Mouse (Mus musculus): ENCODE results near the gene Lyzl6.

The Lyzl6 gene

GRCm38 (mm10) chr11:103638790-103639189 lies at the start of gene Lyzl6:
Lyzl6 (minus strand) TSS chr11:103638890.
- DNase-seq (ENCODE audit: low spot score) = no peak

GRCm38 (mm10) chr11:103686706-103687105 lies 48.0 kb upstream of the Lyzl6 start:
- no peak for DNase-seq (ENCODE audit: low spot score)

GRCm38 (mm10) chr11:103685261-103685736 lies 46.6 kb upstream of the Lyzl6 start:
- peak; percentile 69 for DNase-seq (ENCODE audit: low spot score)

GRCm38 (mm10) chr11:103683667-103684334 lies 45.1 kb upstream of the Lyzl6 start:
- peak; percentile 16 for DNase-seq (ENCODE audit: low spot score)

- peak; percentile 65 for DNase-seq (ENCODE audit: low spot score)
Observed at GRCm38 (mm10) chr11:103677042-103677441, 38.4 kb upstream of the Lyzl6 start.

GRCm38 (mm10) chr11:103675556-103675955 lies 36.9 kb upstream of the Lyzl6 start:
- peak; percentile 66 for DNase-seq (ENCODE audit: low spot score)

GRCm38 (mm10) chr11:103666907-103667426 lies 28.3 kb upstream of the Lyzl6 start:
- no peak for DNase-seq (ENCODE audit: low spot score)

GRCm38 (mm10) chr11:103666181-103666906 lies 27.7 kb upstream of the Lyzl6 start:
- peak; percentile 51 for DNase-seq (ENCODE audit: low spot score)

- no peak for DNase-seq (ENCODE audit: low spot score)
Observed at GRCm38 (mm10) chr11:103665695-103666094, 27.0 kb upstream of the Lyzl6 start.

GRCm38 (mm10) chr11:103663119-103663518 lies 24.4 kb upstream of the Lyzl6 start:
- no peak for DNase-seq (ENCODE audit: low spot score)

- DNase-seq (ENCODE audit: low spot score) = no peak
Observed at GRCm38 (mm10) chr11:103662546-103662945, 23.9 kb upstream of the Lyzl6 start.

- no peak for DNase-seq (ENCODE audit: low spot score)
Observed at GRCm38 (mm10) chr11:103661863-103662262, 23.2 kb upstream of the Lyzl6 start.

GRCm38 (mm10) chr11:103658189-103658588 lies 19.5 kb upstream of the Lyzl6 start:
- no peak for DNase-seq (ENCODE audit: low spot score)

- DNase-seq (ENCODE audit: low spot score) = no peak
Observed at GRCm38 (mm10) chr11:103656520-103656919, 17.8 kb upstream of the Lyzl6 start.

- no peak for DNase-seq (ENCODE audit: low spot score)
Observed at GRCm38 (mm10) chr11:103653359-103653965, 14.8 kb upstream of the Lyzl6 start.

- no peak for DNase-seq (ENCODE audit: low spot score)
Observed at GRCm38 (mm10) chr11:103651426-103651825, 12.7 kb upstream of the Lyzl6 start.

- no peak for DNase-seq (ENCODE audit: low spot score)
Observed at GRCm38 (mm10) chr11:103649983-103650493, 11.3 kb upstream of the Lyzl6 start.

GRCm38 (mm10) chr11:103649301-103649982 lies 10.8 kb upstream of the Lyzl6 start, which contains the start of gene Rprml:
Rprml (plus strand) TSS chr11:103649570.
- DNase-seq (ENCODE audit: low spot score) = peak; percentile 53

- no peak for DNase-seq (ENCODE audit: low spot score)
Observed at GRCm38 (mm10) chr11:103648656-103649055, 10.0 kb upstream of the Lyzl6 start.

- DNase-seq (ENCODE audit: low spot score) = peak; percentile 12
Observed at GRCm38 (mm10) chr11:103647921-103648620, 9.4 kb upstream of the Lyzl6 start.

GRCm38 (mm10) chr11:103646301-103646700 lies 7.6 kb upstream of the Lyzl6 start:
- peak; percentile 39 for DNase-seq (ENCODE audit: low spot score)

Measured in adipocyte (in vitro differentiated cells).